Mouse (Mus musculus): ENCODE results near the gene Ly6g5c. TPM values are rescaled to one million over a fixed set of nuclear protein-coding genes. Genes with fewer than 3 reads are reported as not detected.
A peak's percentile ranks its signal among the peaks of the same experiment; 100 is the strongest.
"Not testable (repeated sequence)": the region's sequence is repeated elsewhere in the genome, so short reads cannot be mapped to it uniquely, and the experiment has no call there.

Ly6g5c gene
- polyA plus RNA-seq, 1 experiment, result not detected

DNA sequence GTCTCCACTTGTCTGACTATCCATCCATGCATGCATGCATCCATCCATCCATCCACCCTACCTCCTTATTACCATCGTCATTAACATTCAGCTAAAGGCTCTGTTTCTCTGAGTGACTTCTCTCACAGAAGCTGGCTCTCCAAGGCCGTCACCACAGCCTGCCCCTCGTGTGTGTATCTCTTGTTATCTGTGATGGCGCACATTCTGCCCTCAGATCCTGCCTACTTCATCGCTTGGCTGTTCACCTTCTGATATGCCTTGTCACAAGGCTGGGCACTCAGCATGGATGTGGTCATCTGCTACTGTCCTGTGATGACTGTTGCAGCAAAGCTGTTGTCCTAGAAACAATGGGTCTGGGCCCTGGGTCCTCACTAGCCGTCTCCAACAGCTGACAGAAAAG, 3.3 kb upstream of the Ly6g5c start:
- H3K36me3 ChIP-seq (replicated peaks; ENCODE audit: low read length), result peaks cover 53% of the 10 kb centered on the region
- peaks cover 5% of the 10 kb centered on the region for H3K27me3 ChIP-seq (replicated peaks)
- TF ChIP-seq FLI1 (IDR thresholded peaks at IDR 0.05; ENCODE audit: low read length), result no peak
- no peak for TF ChIP-seq GATA1 (IDR thresholded peaks at IDR 0.05; ENCODE audit: borderline replicate concordance, low read length)
- H3K4me3 ChIP-seq (replicated peaks), result peak overlapping the region; percentile 65
- H3K9me3 ChIP-seq, result no peaks in the 10 kb centered on the region
- peaks cover 67% of the 10 kb centered on the region for H3K4me1 ChIP-seq

DNA sequence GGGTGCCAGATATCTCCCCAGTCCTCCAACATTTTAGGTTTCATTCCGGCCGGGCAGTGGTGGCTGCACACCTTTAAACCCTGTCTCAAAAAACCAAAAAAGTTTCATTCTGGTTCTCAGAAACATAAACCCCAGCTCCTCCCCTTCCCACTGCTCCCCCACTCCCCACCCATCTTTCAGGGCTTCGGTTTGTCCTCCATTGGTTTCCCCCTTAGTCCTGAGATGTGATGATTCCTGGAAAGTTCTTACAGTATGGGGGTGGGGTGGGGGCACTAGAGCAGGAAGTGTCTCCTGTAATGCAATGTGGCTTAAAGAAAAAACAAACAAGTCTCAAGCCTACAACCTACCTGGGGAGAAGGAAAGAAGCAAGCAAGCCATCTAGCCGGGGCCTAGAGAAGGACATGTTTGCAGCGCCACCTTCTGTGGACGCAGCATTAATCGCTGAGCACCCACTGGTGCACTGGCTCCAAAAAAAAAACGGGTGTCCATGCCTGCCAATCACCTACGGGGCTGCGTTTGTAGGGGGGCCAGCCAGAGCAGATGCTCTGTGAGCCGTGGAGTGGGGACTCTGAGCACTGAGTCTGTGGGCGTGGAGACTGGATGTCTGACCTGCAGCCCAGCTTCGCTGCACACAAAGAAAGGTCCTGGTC, 2.2 kb upstream of the Ly6g5c start:
- no peaks in the 10 kb centered on the region for H3K9me3 ChIP-seq
- H3K4me1 ChIP-seq, result peaks cover 61% of the 10 kb centered on the region
- peak overlapping the region; percentile 51 for H3K4me3 ChIP-seq (replicated peaks)

DNA sequence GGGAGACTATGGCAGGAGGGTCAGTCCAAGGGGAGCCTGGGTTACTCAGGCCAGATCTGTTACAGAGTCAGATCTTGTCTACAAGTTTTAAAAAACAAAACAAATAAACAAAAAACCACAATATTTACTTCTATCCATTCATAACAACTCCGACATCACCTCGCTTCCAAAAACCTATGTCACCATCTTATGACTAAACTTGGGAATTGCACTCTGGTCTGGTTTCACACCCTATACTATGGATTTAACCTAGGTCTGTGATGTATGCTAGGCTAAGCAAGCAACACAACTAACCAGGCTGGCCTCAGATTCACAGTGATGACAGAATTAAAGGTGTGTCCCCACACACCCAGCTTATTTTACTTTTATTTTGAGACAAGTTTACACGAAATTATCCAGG, 1.6 kb upstream of the Ly6g5c start:
- Histone ChIP-seq H3K36me3 (replicated peaks; ENCODE audit: low read length) (peaks cover 36% of the 10 kb centered on the region), H3K4me3 (replicated peaks) (no peak overlapping the region), H3K27me3 (replicated peaks) (peaks cover 16% of the 10 kb centered on the region), H3K9me3 (no peaks in the 10 kb centered on the region), H3K4me1 (peaks cover 58% of the 10 kb centered on the region)
- no peak for TF ChIP-seq GATA1 (IDR thresholded peaks at IDR 0.05; ENCODE audit: borderline replicate concordance, low read length)
- no peak for TF ChIP-seq FLI1 (IDR thresholded peaks at IDR 0.05; ENCODE audit: low read length)

More for the DNA sequence above, 2.2 kb upstream of the Ly6g5c start:
- TF ChIP-seq FLI1 (IDR thresholded peaks at IDR 0.05; ENCODE audit: low read length) (no peak), GATA1 (IDR thresholded peaks at IDR 0.05; ENCODE audit: borderline replicate concordance, low read length) (no peak)
- Histone ChIP-seq H3K36me3 (replicated peaks; ENCODE audit: low read length) (peaks cover 42% of the 10 kb centered on the region), H3K27me3 (replicated peaks) (peaks cover 10% of the 10 kb centered on the region)

DNA sequence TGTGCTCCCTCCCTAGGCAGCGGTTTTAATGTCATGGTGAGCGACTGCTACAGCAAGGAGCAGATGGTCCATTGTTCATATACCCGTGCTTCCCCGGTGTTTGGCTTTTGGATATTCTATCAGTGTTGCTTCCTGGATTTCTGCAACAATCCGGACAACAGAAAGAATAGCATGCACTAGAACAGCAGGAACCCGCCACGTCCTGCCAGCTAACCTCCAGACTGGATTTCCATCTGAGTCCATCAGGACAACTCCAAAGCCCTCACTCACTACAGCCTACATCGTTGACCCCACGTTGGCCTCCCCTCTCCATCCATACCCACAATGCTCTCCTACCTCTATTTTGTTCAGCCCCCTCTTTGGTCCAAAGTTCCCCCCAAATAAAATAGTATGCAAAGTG, 3.7 kb downstream of the Ly6g5c start:
- Histone ChIP-seq H3K9me3 (no peaks in the 10 kb centered on the region), H3K4me3 (replicated peaks) (no peak overlapping the region), H3K36me3 (replicated peaks; ENCODE audit: low read length) (peaks cover 29% of the 10 kb centered on the region), H3K27me3 (replicated peaks) (peaks cover 31% of the 10 kb centered on the region), H3K4me1 (peaks cover 54% of the 10 kb centered on the region)
- TF ChIP-seq GATA1 (IDR thresholded peaks at IDR 0.05; ENCODE audit: borderline replicate concordance, low read length), result no peak
- TF ChIP-seq FLI1 (IDR thresholded peaks at IDR 0.05; ENCODE audit: low read length), result no peak

DNA sequence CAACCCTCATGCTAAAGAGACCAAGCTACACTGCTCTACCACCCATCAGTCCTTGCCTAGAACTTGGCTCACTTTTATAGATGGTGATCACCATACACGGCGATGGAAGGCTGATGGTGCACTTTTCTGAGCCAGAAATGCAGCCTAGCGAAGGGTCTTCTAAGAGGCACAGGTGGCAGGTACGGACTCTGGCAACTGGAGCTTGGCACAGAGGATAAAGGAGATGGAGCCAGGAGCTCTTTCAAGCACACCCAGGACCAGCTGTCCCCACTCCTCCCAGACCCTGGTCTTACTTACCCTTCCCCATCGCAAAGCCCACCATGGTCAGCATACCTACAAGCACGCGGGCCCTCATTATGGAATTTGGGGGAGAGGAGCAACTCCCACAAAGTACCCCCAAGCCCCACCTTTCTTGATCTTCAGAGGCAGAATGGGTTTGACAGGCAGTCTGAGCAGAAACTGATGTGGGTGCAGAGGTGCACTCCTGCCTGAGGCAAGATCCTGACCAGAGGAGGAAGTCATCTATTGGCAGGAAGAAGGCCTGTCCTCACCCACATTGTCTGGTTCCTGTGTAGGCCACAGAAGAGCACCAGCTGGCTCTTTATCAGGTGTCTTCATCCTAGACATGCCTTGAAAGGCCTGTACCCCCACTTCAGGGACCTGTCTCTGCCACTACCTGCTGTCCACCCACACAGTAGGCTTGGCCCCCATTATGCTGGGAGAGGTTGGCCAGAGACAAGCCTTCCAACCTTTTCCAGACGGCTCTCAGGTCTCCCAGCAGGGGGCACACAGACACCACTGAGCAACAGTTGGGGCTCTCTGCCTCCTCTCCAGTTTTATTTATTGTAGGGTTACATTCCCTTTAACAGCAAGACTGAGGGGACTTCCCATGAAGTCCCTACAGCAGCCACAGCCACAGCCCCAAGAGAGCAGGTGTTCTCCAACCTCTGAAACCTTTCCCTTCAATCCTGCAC, 7.3 kb downstream of the Ly6g5c start, which contains the start of gene Ly6g5b:
TSS of gene Ly6g5b (minus strand) at position 383 of the 974 bp plus-strand sequence.
- Histone ChIP-seq H3K9me3 (no peaks in the 10 kb centered on the region), H3K27me3 (replicated peaks) (peaks cover 26% of the 10 kb centered on the region), H3K4me3 (replicated peaks) (peak within 1 kb of the TSS; percentile 11), H3K4me1 (peaks cover 72% of the 10 kb centered on the region), H3K36me3 (replicated peaks; ENCODE audit: low read length) (peaks cover 59% of the 10 kb centered on the region)
- no peak for TF ChIP-seq FLI1 (IDR thresholded peaks at IDR 0.05; ENCODE audit: low read length)

DNA sequence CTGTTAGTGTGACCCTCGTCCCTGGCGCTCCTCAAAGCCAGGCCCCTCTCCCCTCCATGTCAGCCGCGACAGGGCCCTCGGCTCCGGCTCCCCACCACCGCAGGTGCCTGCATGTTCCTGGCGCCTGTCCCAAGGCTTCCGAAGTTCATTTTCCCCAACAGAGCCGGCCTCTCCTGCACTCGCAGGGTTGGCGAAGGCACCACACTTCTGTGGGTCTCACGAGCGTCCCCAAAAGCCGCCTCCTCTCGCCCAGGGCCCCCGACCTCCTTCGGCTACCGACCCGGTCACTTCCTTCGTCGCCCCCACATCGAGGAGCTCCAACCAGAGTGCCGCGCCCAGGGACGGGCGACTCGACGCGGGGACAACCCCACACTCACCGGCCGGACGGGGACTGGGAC, 12.7 kb downstream of the Ly6g5c start:
- Histone ChIP-seq H3K27me3 (replicated peaks) (no peaks in the 10 kb centered on the region), H3K4me1 (peaks cover 57% of the 10 kb centered on the region), H3K36me3 (replicated peaks; ENCODE audit: low read length) (peaks cover 61% of the 10 kb centered on the region), H3K9me3 (no peaks in the 10 kb centered on the region), H3K4me3 (replicated peaks) (peak overlapping the region; percentile 99)
- TF ChIP-seq FLI1 (IDR thresholded peaks at IDR 0.05; ENCODE audit: low read length), result no peak
- no peak for TF ChIP-seq GATA1 (IDR thresholded peaks at IDR 0.05; ENCODE audit: borderline replicate concordance, low read length)

DNA sequence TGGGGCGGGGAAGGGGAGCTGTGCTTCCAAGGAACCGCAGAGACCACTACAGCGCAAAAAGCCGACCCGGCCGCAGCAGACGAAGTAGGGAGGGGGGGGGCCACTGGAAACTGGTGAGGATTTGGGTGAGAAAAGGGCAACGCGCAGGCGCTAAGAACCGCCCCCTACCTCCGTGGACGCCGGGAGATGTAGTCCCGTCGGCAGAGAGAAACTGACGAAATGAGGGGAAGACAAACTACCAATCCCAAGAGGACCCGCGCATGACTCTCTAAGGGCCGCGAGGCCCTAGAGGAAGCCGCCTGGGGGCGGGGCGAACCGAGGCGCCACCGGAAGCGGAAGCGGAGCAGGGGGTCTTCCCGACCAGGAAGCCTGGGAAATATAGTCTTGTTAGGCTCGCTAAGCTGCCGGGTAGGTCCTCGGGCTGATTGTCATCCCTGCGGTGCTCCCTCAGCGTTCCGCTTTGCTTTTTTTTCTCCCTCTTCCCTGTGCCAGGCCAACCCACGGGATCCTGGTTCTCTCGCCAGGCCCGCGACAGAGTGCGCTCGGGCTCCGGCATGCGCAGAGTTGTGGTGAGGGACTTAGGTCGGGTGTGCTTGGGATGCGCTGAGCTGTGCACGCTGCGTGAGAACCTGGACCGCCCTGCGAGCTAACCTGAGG, 13.2 kb downstream of the Ly6g5c start, which contains the start of gene Gpank1:
TSS of gene Gpank1 (plus strand) at position 313 of the 657 bp plus-strand sequence.
- peaks cover 56% of the 10 kb centered on the region for H3K4me1 ChIP-seq
- no peaks in the 10 kb centered on the region for H3K27me3 ChIP-seq (replicated peaks)
- H3K9me3 ChIP-seq, result no peaks in the 10 kb centered on the region
- peak within 1 kb of the TSS; percentile 99 for H3K4me3 ChIP-seq (replicated peaks)
- peaks cover 56% of the 10 kb centered on the region for H3K36me3 ChIP-seq (replicated peaks; ENCODE audit: low read length)
- TF ChIP-seq GATA1 (IDR thresholded peaks at IDR 0.05; ENCODE audit: borderline replicate concordance, low read length), result no peak
- TF ChIP-seq FLI1 (IDR thresholded peaks at IDR 0.05; ENCODE audit: low read length), result peak; percentile 64; the same call in 1 of the 2 replicates

DNA sequence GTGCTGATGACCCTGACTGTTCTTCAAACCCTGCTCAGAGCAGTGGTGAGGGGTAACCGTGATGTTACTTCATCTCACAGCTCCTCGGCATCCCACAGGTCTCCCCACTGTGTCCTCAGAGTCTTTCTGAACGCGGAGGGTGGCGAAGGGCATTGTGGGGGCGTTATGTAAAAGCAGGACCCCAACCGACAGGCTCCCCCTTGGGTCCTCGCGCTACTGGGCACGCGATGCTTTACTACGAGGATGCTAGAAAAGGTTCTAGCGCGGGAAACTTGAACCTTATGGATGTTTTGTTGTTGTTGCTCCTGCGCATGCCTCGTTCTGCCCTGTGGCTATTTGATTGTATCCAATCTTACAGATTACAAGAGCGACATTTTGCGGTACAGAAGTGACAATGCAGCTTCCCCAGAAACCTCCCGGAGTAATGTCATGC, 13.8 kb downstream of the Ly6g5c start, which contains the start of gene Csnk2b:
TSS of gene Csnk2b (minus strand) at position 183 of the 433 bp plus-strand sequence.
- H3K27me3 ChIP-seq (replicated peaks), result no peaks in the 10 kb centered on the region
- H3K4me3 ChIP-seq (replicated peaks), result peak within 1 kb of the TSS; percentile 99
- no peaks in the 10 kb centered on the region for H3K9me3 ChIP-seq
- TF ChIP-seq GATA1 (IDR thresholded peaks at IDR 0.05; ENCODE audit: borderline replicate concordance, low read length) (no peak), FLI1 (IDR thresholded peaks at IDR 0.05; ENCODE audit: low read length) (no peak; the same call in 1 of the 2 replicates)
- peaks cover 51% of the 10 kb centered on the region for H3K36me3 ChIP-seq (replicated peaks; ENCODE audit: low read length)
- peaks cover 61% of the 10 kb centered on the region for H3K4me1 ChIP-seq

DNA sequence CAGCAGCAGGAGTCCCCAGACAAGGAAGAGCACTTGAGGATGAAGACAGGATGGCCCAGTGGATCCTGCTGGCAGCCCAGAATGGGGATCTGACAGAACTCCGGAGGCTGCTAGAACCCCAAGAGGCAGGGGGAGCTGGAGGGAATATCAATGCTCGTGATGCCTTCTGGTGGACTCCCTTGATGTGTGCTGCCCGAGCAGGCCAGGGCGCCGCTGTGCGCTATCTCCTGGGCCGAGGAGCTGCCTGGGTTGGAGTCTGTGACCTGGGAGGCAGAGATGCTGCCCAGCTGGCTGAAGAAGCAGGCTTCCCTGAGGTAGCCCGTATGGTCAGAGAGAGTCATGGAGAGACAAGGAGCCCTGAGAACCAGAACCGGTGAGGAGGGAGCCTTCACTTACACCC, 15.2 kb downstream of the Ly6g5c start:
- Histone ChIP-seq H3K4me1 (peaks cover 64% of the 10 kb centered on the region), H3K36me3 (replicated peaks; ENCODE audit: low read length) (peaks cover 47% of the 10 kb centered on the region)
- not testable (repeated sequence) for H3K27me3 ChIP-seq (replicated peaks)

DNA sequence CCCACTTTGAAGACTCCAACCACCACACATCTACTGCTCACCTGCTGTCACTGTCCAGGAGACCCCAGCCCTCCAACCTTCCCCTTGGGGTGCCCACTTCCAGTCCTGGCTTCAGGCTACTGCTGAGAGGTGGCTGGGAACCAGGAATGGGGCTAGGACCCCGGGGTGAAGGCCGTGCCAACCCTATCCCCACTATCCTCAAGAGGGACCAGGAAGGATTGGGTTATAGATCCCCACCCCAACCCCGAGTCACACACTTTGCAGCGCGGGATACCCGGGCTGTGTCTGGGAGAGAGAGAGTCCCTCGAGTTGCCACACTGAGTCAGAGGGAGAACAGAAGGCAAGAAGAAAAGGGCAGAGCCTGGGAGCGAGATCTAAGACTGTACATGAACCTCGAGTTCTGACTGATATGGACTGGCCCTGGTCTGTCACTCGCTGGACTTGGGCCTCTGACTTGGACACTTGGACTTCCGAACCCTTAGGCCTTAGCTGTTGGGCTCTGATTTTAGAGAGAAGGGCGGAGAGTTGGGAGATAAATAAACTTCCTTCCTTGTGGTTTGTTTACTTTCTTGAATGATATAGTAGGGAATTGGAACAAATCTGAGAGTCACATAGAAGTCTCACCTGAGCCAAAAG, 16.3 kb downstream of the Ly6g5c start:
- H3K4me3 ChIP-seq (replicated peaks); H3K27me3 ChIP-seq (replicated peaks); H3K9me3 ChIP-seq: not testable (repeated sequence)
- Histone ChIP-seq H3K4me1 (peaks cover 71% of the 10 kb centered on the region), H3K36me3 (replicated peaks; ENCODE audit: low read length) (peaks cover 48% of the 10 kb centered on the region)

More for the DNA sequence above, 15.2 kb downstream of the Ly6g5c start:
- not testable (repeated sequence) for H3K9me3 ChIP-seq; H3K4me3 ChIP-seq (replicated peaks)

Measured in megakaryocyte, embryonic 14.5 days (primary cell).